Mouse (Mus musculus) kidney, adult 2 months (tissue): ENCODE measurements around the gene Car11. TPM values are rescaled to one million over a fixed set of nuclear protein-coding genes. Genes with fewer than 3 reads are reported as not detected.

ENCODE experiments used
- DNase-seq: peaks from one replicate; pipeline ENCODE4 v3.0.0; 2021
- H3K27ac ChIP-seq: fragments of 200-500 bp; 2 replicates; pipeline ENCODE4 v1.5.1; 2012; ENCODE audit warnings: low read depth, low read length, control low read depth, inconsistent platforms; ENCODE audit not compliant: insufficient read depth
- H3K27me3 ChIP-seq: fragments of 200-500 bp; replicated peaks from 2 replicates; pipeline ENCODE4 v1.6.1; 2012; ENCODE audit warnings: mild to moderate bottlenecking, moderate library complexity, low read length, inconsistent platforms; ENCODE audit not compliant: control insufficient read depth, insufficient read depth
- H3K36me3 ChIP-seq: fragments of 200-500 bp; 2 replicates; pipeline ENCODE4 v1.6.1; 2012; ENCODE audit warnings: mild to moderate bottlenecking, moderate library complexity, low read length, inconsistent platforms; ENCODE audit not compliant: control insufficient read depth, insufficient read depth
- H3K4me1 ChIP-seq: fragments of 200-500 bp; 2 replicates; pipeline ENCODE4 v1.6.1; 2011; ENCODE audit warnings: low read length; ENCODE audit not compliant: control insufficient read depth, insufficient read depth
- H3K4me3 ChIP-seq: fragments of 200-500 bp; 2 replicates; pipeline ENCODE4 v1.5.1; 2011; ENCODE audit warnings: mild to moderate bottlenecking, low read depth, low read length, control low read depth; ENCODE audit not compliant: insufficient read depth
- CTCF ChIP-seq: fragments of 200-500 bp; conservative IDR thresholded peaks from 2 replicates; pipeline ENCODE4 v1.5.1; 2011; ENCODE audit warnings: low read depth, mild to moderate bottlenecking, control low read depth, low read length, moderate library complexity, mixed read lengths; ENCODE audit not compliant: insufficient read depth, insufficient read length
- POLR2A ChIP-seq: fragments of 200-500 bp; IDR thresholded peaks from one replicate; pipeline ENCODE4 v1.6.1; 2011; ENCODE audit warnings: low read depth, low read length, control low read depth
- WGBS: fragments of 180-500 bp; shearing (Covaris S2); methylation state at CpG from one replicate; pipeline ENCODE4 v1.1.7; 2018; 5-methylcytosine and 5-hydroxymethylcytosine counted together
- polyA plus RNA-seq: library from polyadenylated mRNA; depleted of rRNA; stranded (reverse); fragments of >200 nt; gene quantifications from 2 replicates; pipeline ENCODE4 v1.2.3, GENCODE M21; 2012

Car11 gene
- polyA plus RNA-seq, 1 experiment = 8.1 TPM

- no peaks in the 10 kb centered on the region for H3K4me1 ChIP-seq
- no peak within 1 kb of the TSS for H3K27ac ChIP-seq
- no peak for TF ChIP-seq CTCF
- no peak for DNase-seq
- no peak within 1 kb of the TSS for H3K4me3 ChIP-seq
- H3K36me3 ChIP-seq = no peaks in the 10 kb centered on the region
- 93% methylated on average over 50 of the region's 50 CpGs for WGBS
- no peaks in the 10 kb centered on the region for H3K27me3 ChIP-seq
Measured at GRCm38 (mm10) chr7:45693921-45694591, 5.6 kb upstream of the Car11 start, which contains the start of gene Sec1. Gene Sec1, minus strand, starts transcription at chr7:45694402.

GRCm38 (mm10) chr7:45695098-45695497, 4.5 kb upstream of the Car11 start:
- no peak for DNase-seq
- H3K4me3 ChIP-seq = no peak overlapping the region
- WGBS = 37% methylated on average over 6 of the region's 6 CpGs
- H3K27me3 ChIP-seq = peaks cover 3% of the 10 kb centered on the region; the same call in 1 of the 2 replicates
- H3K27ac ChIP-seq = no peak overlapping the region
- H3K36me3 ChIP-seq = no peaks in the 10 kb centered on the region
- no peak for TF ChIP-seq CTCF
- no peak for TF ChIP-seq POLR2A
- H3K4me1 ChIP-seq = no peaks in the 10 kb centered on the region

- no peak overlapping the region for H3K4me3 ChIP-seq
- H3K27me3 ChIP-seq = peaks cover 3% of the 10 kb centered on the region; the same call in 1 of the 2 replicates
- no peak for DNase-seq
- no peaks in the 10 kb centered on the region for H3K36me3 ChIP-seq
- 85% methylated on average over 7 of the region's 7 CpGs for WGBS
- no peak overlapping the region for H3K27ac ChIP-seq
- no peak for TF ChIP-seq CTCF
- TF ChIP-seq POLR2A = no peak
- peaks cover 3% of the 10 kb centered on the region; the same call in 1 of the 2 replicates for H3K4me1 ChIP-seq
Measured at GRCm38 (mm10) chr7:45697894-45698293, 1.7 kb upstream of the Car11 start.

GRCm38 (mm10) chr7:45700301-45701015, 815 bp downstream of the Car11 start:
- no peak for TF ChIP-seq CTCF
- no peak for TF ChIP-seq POLR2A
- peak; percentile 90 for DNase-seq
- Histone ChIP-seq H3K4me1 (peaks cover 7% of the 10 kb centered on the region; the same call in 1 of the 2 replicates), H3K27me3 (peaks cover 3% of the 10 kb centered on the region; the same call in 1 of the 2 replicates), H3K27ac (peak overlapping the region; percentile 9; the same call in 1 of the 2 replicates), H3K36me3 (no peaks in the 10 kb centered on the region), H3K4me3 (peak overlapping the region; percentile 44)
- 1% methylated on average over 20 of the region's 20 CpGs for WGBS

GRCm38 (mm10) chr7:45701072-45701471, 1.4 kb downstream of the Car11 start:
- no peak for TF ChIP-seq CTCF
- TF ChIP-seq POLR2A = no peak
- Histone ChIP-seq H3K4me3 (0 out of 2 replicates have a peak overlapping the region, but pooled peaks have one; percentile 5), H3K27me3 (peaks cover 3% of the 10 kb centered on the region; the same call in 1 of the 2 replicates), H3K27ac (peak overlapping the region; percentile 9; the same call in 1 of the 2 replicates), H3K36me3 (no peaks in the 10 kb centered on the region), H3K4me1 (peaks cover 7% of the 10 kb centered on the region; the same call in 1 of the 2 replicates)
- DNase-seq = no peak
- 31% methylated on average over 11 of the region's 11 CpGs for WGBS

- 88% methylated on average over 11 of the region's 11 CpGs for WGBS
- TF ChIP-seq CTCF (no peak), POLR2A (no peak)
- H3K4me3 ChIP-seq = no peak overlapping the region
- no peak for DNase-seq
- H3K27me3 ChIP-seq = peaks cover 3% of the 10 kb centered on the region; the same call in 1 of the 2 replicates
- H3K27ac ChIP-seq = no peak overlapping the region
- H3K36me3 ChIP-seq = no peaks in the 10 kb centered on the region
- peaks cover 7% of the 10 kb centered on the region; the same call in 1 of the 2 replicates for H3K4me1 ChIP-seq
Measured at GRCm38 (mm10) chr7:45701607-45702006, 2.0 kb downstream of the Car11 start.

- no peaks in the 10 kb centered on the region for H3K36me3 ChIP-seq
- peaks cover 8% of the 10 kb centered on the region; the same call in 1 of the 2 replicates for H3K4me1 ChIP-seq
- H3K27me3 ChIP-seq = peaks cover 3% of the 10 kb centered on the region; the same call in 1 of the 2 replicates
- no peak overlapping the region for H3K4me3 ChIP-seq
- TF ChIP-seq CTCF (no peak), POLR2A (no peak)
- no peak overlapping the region for H3K27ac ChIP-seq
- 88% methylated on average over 11 of the region's 11 CpGs for WGBS
- no peak for DNase-seq
Measured at GRCm38 (mm10) chr7:45702316-45702715, 2.7 kb downstream of the Car11 start.
